Mouse (Mus musculus): ENCODE data around the gene Arl5c.

Gene Arl5c

GRCm38 (mm10) chr11:97995564-97996288, at the start of gene Arl5c:
Gene Arl5c, minus strand, starts transcription at chr11:97996181.
- peak; percentile 87 for DNase-seq (ENCODE audit: low read depth, low spot score)

GRCm38 (mm10) chr11:98045596-98045995, 49.6 kb upstream of the Arl5c start:
- DNase-seq (ENCODE audit: low read depth, low spot score) = peak; percentile 43

GRCm38 (mm10) chr11:98044074-98044473, 48.1 kb upstream of the Arl5c start:
- no peak for DNase-seq (ENCODE audit: low read depth, low spot score)

GRCm38 (mm10) chr11:98042741-98043140, 46.8 kb upstream of the Arl5c start:
- no peak for DNase-seq (ENCODE audit: low read depth, low spot score)

- DNase-seq (ENCODE audit: low read depth, low spot score) = no peak
These were observed 45.0 kb upstream of the Arl5c start for GRCm38 (mm10) chr11:98040975-98041374.

- DNase-seq (ENCODE audit: low read depth, low spot score) = no peak
These were observed 41.9 kb upstream of the Arl5c start for GRCm38 (mm10) chr11:98037871-98038270.

GRCm38 (mm10) chr11:98035977-98036377, 40.0 kb upstream of the Arl5c start:
- no peak for DNase-seq (ENCODE audit: low read depth, low spot score)

- no peak for DNase-seq (ENCODE audit: low read depth, low spot score)
These were observed 38.9 kb upstream of the Arl5c start for GRCm38 (mm10) chr11:98034840-98035239.

GRCm38 (mm10) chr11:98034061-98034460, 38.1 kb upstream of the Arl5c start:
- DNase-seq (ENCODE audit: low read depth, low spot score) = no peak

GRCm38 (mm10) chr11:98031443-98031770, 35.4 kb upstream of the Arl5c start:
- peak; percentile 87 for DNase-seq (ENCODE audit: low read depth, low spot score)

- peak; percentile 44 for DNase-seq (ENCODE audit: low read depth, low spot score)
These were observed 34.9 kb upstream of the Arl5c start for GRCm38 (mm10) chr11:98030701-98031442.

GRCm38 (mm10) chr11:98027785-98028184, 31.8 kb upstream of the Arl5c start:
- DNase-seq (ENCODE audit: low read depth, low spot score) = no peak

- DNase-seq (ENCODE audit: low read depth, low spot score) = no peak
These were observed 31.3 kb upstream of the Arl5c start for GRCm38 (mm10) chr11:98027297-98027688.

GRCm38 (mm10) chr11:98026570-98027296, 30.8 kb upstream of the Arl5c start, which contains the start of gene Rpl19:
Gene Rpl19, plus strand, starts transcription at chr11:98026710.
- DNase-seq (ENCODE audit: low read depth, low spot score) = peak; percentile 92

GRCm38 (mm10) chr11:98026248-98026569, 30.2 kb upstream of the Arl5c start:
- DNase-seq (ENCODE audit: low read depth, low spot score) = no peak

GRCm38 (mm10) chr11:98024516-98024915, 28.5 kb upstream of the Arl5c start:
- no peak for DNase-seq (ENCODE audit: low read depth, low spot score)

GRCm38 (mm10) chr11:98022555-98023371, 26.8 kb upstream of the Arl5c start, which contains the start of gene Cacnb1:
Gene Cacnb1, minus strand, starts transcription at chr11:98023034.
- DNase-seq (ENCODE audit: low read depth, low spot score) = peak; percentile 79

GRCm38 (mm10) chr11:98022253-98022554, 26.2 kb upstream of the Arl5c start:
- DNase-seq (ENCODE audit: low read depth, low spot score) = no peak

- DNase-seq (ENCODE audit: low read depth, low spot score) = peak; percentile 30
These were observed 25.7 kb upstream of the Arl5c start for GRCm38 (mm10) chr11:98021565-98022252.

- DNase-seq (ENCODE audit: low read depth, low spot score) = no peak
These were observed 25.1 kb upstream of the Arl5c start for GRCm38 (mm10) chr11:98021118-98021517.

- DNase-seq (ENCODE audit: low read depth, low spot score) = peak; percentile 45
These were observed 24.7 kb upstream of the Arl5c start for GRCm38 (mm10) chr11:98020710-98021109.
